Mouse (Mus musculus) cerebellum, adult 9-11 months (tissue): ENCODE measurements around the gene Ralb.
A peak's percentile ranks its signal among the peaks of the same experiment; 100 is the strongest.

Experiments
- DNase-seq: peaks from one replicate; pipeline ENCODE4 v3.0.0; 2022

The Ralb gene

DNA sequence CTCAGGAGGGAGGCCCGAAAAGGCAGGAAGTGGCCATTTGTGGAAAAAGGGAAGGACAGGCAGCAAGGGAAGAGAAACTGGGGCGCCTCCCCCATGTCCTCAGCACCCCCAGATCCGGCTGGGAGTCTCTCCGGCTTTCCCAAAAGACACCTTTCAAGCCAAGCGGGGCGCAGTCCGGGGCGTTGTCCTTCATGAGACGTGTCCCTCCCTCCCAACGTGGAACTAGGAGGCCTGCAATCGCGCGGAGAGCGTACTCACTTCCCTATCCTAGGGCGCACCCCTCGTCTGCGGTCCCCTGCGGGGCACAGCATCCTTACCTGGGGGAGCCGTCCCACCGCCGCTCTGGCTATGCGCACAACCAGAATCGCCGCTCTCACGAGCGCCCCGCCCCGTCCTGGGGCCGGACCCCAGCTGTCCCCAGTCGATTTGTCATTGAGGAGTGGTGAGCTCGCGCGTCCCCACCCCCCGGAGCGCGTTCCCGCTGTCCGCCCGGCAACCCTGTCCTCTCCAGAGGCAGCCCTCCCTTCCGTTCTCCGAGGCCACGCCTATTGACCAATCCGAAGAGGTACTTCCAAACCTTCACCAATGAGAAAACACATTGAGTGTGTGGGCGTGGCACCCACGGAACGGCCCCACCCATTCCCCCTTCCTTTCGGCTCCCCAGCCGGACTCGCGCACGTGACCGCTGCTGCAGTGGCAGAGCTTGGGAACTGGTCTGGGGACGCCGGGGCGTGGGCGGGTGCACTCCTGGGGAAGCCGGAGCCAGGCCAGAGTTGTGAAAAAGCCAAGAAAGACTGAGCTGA lies at the start of gene Ralb:
Gene Ralb, minus strand, starts transcription at position 535 of the 803 bp plus-strand sequence.
- DNase-seq: peak; percentile 98

DNA sequence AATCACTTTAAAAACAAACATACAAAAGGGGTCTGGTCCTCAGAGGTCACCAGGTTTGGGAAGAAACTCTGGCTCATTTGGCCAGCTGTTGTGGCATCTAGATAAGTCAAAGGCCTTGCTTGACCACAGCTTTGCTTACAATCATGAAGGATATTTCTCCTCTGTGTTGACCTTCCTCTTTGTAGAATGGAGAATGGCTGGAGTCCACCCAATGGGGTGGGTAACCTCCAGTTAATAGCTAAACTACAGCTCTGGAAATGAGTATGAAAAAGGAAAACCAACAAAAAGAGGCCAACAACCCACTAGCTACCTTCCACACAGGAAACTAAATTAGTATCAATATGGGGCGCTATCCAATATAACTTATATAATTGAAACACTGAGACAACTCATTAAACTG lies 47.1 kb upstream of the Ralb start:
- no peak for DNase-seq

DNA sequence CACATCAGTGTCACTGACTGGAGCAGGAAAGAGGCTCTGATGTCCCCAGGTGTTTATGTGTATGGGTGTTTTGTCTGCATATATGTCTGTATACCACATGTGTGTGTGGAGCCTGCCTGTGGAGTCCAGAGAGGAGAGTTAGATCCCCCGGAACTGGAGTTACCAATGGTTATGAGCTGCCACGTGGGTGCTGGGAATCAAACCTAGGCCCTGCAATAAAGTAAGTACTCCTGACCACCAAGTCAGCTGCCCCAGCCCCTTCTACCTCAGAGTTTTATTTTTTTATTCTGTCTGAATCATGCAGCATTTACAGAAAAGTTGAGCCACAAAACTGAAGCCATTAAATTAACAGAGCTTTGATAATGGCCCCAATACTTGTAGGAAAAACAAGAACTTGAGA lies 45.5 kb upstream of the Ralb start:
- no peak for DNase-seq

DNA sequence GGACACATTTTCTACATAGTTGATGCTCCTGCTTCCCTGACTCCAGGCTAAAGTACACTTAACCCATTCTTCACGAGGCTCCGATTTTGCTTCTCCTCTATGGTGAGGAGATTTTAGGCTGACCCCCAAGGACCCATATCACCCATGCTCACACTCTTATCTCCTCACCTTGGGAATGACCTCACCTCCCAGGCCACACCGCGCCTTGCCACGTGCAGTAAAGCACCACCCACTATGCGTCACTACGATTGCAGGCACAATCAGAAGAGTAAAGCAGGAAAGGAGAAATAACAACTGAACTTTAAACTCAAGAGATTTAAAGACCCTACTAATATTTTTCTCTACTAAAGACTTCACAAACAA lies 44.7 kb upstream of the Ralb start:
- no peak for DNase-seq

DNA sequence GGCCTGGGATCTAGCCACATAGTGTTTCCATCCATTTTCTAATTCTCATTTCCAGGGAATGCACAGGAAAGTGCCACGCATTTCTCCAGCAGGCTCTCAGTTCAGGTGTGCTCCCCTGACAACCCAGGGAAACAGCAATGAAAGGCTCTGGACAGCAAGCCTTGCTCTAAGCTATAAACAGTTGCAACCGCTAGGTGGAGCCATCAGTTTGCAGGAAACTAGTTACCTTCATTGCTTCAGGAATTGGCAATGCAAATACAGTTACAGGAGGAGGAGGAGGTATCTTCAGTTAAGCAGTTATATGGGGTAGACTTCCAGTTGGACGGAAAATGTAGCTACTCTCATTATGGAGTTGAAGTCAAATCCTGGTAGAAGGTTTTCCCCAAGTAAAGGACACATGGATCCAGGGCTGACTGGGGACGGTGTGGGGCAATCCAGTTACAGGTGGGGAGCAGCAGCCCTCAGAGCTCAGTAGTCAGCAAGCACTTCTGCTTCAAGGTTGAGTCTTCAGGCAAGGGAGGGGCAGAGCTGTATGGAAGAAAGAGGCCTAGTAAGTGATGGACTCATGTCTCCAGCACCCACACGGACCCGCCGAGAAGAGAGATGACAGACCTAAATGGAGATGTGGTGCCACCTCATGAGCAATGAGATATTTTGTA lies 44.2 kb upstream of the Ralb start:
- DNase-seq: peak; percentile 67

DNA sequence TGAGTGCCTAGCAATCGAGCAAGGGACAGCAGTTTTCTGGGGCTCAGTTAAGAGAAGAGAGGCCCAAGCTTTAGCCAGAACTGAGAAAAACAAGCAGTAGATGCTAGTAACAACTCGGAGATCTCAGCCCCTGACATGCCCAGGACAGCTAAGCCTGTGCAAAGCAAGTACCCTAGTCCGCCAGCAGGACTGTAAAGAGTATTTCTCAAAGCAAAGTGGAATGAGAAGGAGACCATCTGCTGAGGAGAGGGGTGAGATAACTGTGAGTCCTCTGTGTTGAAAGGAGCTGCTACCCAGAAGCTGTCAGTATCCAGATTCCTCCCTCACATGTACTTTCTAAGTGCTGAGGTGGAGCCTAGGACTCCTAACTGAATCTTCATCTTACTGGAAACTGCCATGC lies 41.9 kb upstream of the Ralb start:
- no peak for DNase-seq

DNA sequence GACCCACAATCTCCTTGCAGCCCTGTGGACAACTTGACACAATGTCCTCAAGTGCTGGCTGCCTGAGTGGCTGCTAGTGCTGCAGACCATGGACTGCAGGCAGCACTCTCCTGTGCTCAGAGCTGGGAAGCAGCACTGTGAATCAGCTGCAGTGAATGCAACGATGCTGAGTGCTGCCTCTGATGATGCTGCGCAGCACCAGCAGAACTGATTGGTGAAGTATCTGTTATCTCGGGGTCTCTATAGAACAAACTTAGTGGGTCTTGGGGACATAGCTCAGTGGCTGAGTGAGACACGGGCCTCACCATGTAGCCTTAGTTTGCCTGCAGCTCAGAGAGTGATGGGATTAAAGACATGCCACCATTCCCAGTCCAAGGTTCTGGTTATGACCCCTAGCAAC lies 41.1 kb upstream of the Ralb start:
- DNase-seq: no peak

DNA sequence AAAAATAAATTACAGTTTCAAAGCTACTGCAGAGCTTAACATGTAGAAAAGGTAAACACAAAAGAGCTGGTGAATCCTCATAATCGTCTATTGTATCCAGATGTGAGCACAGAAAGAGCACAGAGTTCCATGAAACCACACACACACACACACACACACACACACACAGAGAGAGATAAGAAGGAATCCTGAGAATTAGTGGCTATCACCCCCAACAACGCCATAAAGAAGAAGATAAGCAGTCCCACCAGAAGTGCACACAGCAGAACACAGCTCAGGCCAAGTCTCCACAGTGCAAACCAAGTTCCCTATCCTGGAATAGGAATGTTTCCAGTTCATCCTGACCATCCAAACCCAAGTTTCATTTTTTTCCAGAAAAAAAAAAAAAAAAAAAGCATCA lies 40.6 kb upstream of the Ralb start:
- DNase-seq: no peak

DNA sequence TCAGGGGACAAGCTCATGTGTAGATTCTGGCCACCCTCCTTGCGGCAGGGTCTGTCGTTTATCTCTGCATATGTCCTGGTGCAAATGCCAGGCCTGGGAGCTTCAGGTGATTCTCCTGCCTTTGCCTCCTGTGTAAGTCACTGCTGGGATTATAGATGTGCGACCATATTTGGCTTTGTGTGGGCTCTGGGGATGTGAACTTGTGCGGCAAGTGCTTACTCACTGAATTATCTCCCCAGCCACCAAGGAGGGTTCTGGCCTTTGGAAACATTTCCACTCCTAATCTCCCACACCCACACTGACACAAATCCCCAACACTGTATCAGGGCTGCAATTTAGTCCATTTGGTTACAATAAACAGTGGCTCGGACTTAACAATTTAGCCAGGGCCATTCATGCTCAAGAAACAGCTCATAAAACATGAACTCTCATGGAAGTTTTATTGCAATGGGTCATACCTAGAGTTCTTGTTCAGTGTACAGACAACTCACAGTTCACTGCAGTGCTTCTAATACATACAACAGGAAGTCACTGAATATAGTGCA lies 40.1 kb upstream of the Ralb start:
- no peak for DNase-seq

DNA sequence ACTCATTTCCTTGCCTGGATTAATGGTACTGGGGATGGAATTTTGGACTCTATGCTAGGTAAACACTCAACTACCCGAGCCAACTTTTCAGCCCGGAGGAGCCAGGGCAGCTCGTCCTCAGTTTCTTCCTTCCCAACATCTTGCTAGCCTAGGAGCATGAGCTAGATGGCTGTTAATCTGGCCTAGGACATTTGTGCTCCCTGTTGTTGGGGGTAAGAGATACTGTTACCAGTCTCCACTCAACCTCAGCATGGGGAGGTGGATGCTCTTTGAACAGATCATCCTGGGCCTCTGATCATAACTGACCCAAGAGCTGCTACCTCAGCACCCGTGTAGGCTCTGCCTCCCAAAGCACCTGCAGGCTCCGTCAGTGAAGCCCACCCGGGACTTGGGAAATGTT lies 38.7 kb upstream of the Ralb start:
- DNase-seq: no peak

DNA sequence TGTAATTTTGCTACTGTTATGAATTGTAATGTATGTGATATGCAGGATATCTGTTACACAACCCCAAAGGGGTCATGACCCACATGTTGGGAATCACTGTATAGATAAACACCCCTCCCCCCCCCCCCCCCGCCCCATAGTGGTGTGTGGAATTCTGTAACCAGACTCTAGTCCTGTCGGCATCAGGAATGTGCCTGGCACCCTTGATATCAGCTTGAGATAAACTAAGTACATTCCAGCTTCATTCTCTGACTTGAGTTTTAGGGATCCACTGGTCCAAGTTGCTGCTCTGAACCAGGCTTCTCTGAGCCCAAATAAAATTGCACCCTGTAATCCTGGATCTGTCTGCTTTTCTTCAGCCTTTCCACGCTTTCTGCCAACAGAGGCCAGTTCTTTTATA lies 37.0 kb upstream of the Ralb start:
- no peak for DNase-seq

DNA sequence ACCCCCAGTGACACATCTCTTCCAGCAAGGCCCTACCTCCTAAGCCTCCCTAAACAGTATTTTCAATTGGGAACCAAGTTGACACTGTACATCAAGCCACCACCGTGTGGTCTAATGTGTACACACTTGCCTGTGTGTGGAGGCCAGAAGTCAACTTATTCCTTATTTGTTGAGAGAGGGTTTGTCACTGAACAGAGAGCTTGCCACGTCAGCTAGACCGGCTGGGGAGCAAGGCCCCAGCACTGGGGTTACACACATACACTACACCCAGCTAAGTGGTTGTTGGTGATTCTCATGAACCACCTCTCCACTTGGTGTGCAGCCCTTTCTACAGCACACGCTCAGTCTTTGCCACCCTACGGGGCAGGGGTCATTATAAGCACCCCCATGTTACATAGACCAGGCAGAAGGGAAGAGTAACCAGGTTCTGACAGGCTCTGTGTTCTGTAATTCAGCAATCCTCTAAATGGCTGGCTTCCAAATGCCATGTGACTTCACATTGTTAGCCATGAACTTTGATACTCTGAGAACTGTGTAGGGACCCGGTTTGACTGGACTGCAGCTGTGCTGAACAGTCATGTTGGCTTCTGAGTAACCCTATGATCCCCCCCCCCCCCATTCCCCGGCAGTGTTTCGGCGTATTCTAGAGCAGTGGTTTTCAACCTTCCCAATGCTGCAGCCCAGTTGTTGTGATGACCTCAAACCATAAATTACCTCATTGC lies 36.4 kb upstream of the Ralb start:
- no peak for DNase-seq

DNA sequence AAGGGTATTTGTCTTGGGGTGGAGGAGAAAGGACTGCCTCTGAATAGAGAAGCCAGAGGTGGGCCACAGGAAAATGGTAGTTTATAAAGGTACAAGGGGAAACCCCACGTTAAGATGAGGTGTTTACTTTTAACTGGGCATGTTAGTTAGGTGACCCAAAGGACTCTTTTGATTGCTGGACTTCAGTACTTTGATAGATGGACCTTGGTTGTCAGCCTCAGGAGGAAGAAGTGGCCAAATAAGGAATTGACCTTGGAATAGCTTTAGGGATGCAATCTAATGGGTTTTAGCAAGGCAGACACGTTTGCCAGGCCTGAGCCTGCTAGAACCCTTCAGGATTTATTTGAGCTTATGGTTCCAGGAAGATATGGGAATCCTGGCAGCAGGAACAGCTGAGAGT lies 34.7 kb upstream of the Ralb start:
- DNase-seq: no peak

DNA sequence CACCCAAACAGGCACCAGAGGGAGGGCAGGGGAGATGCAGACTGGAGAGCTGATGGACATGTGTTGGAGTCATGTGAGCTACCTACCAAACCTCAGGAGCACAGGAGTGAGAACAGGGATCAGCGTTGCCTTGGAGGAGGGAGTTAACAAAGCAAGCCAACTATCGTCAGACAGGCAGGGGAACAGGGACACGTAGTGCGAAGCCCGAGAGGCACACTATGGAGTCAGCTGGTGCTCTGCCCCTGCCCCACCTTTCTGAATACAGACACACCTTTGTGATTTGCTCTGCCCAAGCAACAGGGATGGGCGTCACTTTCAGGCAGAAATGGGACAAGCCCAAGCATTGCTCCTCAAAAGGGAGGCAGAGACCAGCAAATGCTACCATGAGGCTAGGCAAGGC lies 33.1 kb upstream of the Ralb start:
- DNase-seq: no peak

DNA sequence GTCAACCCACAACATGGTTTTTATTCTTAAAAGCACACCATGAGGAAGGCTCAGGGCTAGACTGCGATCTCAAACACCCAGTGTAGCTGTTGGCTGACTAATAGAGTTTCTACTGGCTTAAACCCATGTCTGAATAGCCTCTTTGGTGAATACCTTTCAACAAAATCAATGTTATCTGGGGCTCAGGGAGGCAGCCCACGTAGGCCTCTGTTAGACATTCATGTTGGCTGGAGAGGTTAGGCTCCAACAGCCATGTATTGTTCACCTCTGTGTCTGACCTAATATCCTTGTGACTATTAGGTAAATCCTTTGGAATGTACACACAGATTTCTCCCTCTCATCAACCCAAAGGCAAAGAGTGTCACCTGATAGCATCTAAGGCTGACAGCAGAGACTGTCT lies 31.5 kb upstream of the Ralb start:
- no peak for DNase-seq

DNA sequence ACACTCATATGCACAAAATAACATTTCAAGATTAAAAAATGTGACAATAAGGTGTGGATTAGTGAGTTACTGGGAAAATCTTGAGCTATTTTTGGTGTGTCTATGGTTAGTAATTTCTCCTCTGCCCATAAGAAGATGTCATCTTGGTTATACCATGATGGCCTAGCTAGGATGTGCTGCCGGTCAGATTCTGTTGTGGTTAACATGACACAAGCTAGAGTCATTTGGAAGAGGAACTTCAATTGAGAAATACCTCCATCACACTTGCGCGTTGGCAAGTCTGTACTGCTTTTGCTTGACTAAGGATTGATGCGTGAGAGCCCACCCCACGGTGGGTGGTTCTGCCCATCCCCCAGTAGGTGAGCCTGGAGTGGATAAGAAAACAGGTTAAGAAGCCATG lies 29.7 kb upstream of the Ralb start:
- no peak for DNase-seq

DNA sequence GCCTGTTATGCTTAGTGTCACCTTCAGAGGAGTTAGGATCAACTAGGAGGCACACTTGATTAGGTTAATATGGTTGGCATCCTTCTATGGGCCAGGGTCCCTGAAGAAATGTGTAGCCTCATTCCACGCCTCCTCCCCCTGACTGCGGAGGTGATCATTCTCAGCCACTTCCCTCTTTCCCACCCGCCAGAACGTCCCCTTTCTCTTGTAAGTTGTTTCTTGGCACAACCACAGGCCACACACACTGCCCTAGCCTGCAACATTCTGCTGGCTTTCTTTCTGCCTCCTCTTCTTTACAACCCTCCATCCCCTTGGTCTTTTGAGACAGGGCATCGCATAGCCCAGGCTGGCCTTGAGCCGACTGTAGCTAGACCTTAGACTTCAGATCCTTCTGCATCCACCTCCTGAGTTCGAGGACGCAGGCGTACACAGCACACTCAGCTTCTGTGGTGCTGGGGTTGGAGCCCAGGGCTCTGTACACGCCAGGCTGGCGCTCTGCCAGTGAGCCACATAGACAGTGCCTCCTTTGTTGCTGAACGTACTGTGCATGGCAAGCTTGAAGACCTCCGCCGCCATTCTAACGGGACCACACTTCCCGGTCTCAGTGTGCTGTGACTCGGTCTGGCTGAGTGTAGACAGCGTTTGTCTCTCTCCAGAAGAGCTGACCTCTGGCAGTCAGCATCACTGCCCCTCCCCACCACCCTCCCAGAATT lies 28.7 kb upstream of the Ralb start:
- DNase-seq: no peak

DNA sequence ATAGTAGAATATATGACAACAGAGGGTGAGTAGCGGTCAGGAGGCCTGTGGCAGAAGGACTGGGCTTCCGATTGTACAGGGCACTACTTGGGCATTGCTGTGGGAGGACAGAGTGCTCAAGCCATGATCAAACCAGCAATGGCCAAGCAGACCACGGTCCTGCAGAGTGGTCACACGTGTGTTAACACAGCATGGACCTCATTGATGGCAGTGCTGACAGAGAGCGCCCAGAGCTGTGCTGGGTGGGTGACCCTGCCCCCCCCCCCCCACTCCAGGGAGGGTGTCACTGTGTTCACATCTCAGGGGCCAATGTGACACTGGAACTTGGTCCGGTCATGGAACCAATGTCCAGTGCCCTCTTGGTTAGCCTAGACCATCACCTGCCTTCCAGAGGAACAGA lies 27.6 kb upstream of the Ralb start:
- DNase-seq: no peak

DNA sequence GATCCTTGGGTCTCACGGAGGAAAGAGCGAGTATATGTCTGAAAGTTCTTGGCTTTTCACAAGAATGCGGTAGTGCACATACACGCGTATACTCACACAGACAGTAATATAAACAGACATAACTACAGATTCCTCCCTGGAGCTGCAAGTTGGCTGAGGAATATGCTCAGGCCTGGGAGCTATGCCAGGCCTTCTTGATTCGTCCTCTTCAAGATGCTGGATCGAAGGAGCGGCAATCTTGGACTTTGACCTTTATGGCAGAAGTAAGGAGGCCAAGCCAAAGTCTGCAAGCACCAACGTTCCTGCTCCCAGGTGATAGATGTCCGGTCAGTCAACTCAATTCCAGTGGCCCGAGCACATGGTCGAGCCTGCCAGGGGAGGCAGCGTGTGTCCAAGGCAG lies 26.3 kb upstream of the Ralb start:
- no peak for DNase-seq

DNA sequence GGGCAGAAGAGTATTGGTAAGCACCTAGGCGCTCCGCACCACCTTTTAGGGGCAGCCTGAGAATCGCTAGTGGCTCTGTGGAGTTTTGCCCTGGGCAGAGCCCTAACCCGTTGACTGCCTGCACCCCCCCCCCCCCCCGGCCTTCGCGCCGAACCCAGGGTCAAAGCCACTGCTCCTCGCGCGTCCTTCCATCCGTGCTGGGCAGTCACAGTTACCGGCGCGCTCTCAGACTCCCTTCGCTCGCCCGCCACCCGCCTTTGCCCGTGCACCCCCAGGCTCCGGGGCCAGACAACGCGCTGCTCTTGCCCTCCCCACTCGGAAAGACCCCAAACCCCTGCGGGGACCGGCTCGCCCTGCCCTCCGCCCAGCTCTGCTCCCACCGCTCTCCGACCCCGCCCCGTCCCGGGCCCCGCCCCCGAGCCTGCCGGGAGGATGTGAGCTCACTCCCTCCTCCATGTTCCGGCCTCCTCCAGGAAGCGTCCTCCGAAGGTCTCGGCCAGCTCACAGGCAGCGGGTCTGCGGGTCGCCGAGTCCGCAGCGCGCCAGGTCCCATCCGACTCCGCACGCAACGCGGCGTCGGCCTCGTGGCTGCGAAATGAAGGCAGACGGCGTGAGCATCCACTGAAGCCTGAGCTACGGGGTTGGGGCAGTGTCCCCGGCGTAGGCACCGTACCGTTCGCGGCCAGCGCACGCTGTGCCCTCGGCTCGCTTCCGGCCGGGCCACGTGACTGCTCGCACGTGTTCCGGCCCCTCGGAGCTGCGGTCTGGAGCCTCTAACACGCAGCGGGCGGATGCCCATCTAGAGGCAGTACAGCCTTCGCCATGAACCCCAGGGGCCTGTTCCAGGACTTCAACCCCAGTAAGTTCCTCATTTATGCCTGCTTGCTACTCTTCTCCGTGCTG lies 21.3 kb upstream of the Ralb start, which contains the start of gene Tmem185b:
Gene Tmem185b, plus strand, starts transcription at position 472 of the 903 bp plus-strand sequence.
- peak; percentile 91 for DNase-seq

DNA sequence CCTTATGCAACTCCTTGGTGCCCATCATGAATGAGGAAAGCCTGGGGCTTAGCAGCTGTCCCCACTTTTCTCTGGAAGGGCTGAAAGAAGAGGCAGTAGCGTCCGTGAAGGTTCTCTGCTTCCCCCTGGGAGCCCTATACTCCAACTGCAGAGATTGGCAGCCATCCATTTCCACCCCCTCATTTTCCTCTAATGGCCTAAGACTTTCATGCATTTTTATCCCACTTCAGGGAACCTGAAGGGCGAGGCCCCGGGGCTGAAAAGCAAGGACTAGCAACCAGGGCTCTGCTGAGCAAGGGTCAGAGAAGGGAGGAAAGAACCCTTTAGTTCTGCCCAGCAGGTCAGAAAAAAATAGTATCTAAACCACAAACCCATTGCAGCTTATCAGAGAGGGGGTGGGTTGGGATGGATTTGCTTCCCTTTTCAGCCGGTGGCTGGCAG lies 20.4 kb upstream of the Ralb start:
- peak; percentile 56 for DNase-seq

DNA sequence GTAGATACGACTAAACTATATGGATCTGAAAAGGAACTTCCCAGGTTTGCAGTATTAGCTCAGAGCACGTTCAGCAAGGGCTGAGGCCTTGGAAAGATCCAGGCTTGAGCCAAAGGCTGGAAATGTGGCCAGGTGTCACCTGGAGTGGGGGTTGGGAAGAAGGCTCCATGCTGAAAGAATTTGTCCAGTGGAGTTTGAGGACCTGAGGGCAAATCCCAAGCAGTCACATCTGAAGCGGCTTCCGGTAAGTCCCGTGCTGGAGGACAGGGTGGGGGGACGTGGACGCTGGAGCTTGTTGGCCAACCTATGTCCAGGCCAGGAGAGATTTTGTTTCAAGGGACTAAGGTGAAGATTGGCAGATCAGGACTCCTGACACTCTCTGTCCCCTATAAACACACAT lies 19.2 kb upstream of the Ralb start:
- no peak for DNase-seq
